In genomic region chr5:143372818-143373217, GRCm38 (mm10) we compare ENCODE assay signal across 8 mouse cellular contexts. TPM values are rescaled to one million over a fixed set of nuclear protein-coding genes. Genes with fewer than 3 reads are reported as not detected.
DNase-seq lines count a peak whose midpoint lies in the region; ATAC-seq lines count a peak whose summit lies in the region.

No protein-coding gene starts in this region.

- no peak for ATAC-seq in lung, embryonic 15.5 days (ENCODE audit: borderline replicate concordance, extremely low read depth, low FRiP score, low TSS enrichment)
- ATAC-seq in forebrain, embryonic 16.5 days = 0 out of 2 replicates have a peak, but pooled peaks have one; percentile 6
- ATAC-seq in limb, embryonic 15.5 days (ENCODE audit: insufficient number of reproducible peaks, low FRiP score, low TSS enrichment, low read depth) = no peak
- no peak for ATAC-seq in stomach, embryonic 16.5 days (ENCODE audit: insufficient read depth, low FRiP score)

- DNase-seq in adrenal gland, adult 2 months = peak; percentile 42
- no peak for DNase-seq in adrenal gland, adult 8-10 months
- no peak for DNase-seq in lung, postnatal 4 days
- no peak for DNase-seq in gastrocnemius, postnatal 36 days

- H3K9me3 ChIP-seq in lung, embryonic 15.5 days = no peaks in the 10 kb centered on the region
- no peaks in the 10 kb centered on the region for H3K9me3 ChIP-seq in forebrain, embryonic 16.5 days (ENCODE audit: control insufficient read depth, low read length)
- H3K9me3 ChIP-seq in limb, embryonic 15.5 days = no peaks in the 10 kb centered on the region
- no peaks in the 10 kb centered on the region for H3K9me3 ChIP-seq in stomach, embryonic 16.5 days (replicated peaks; ENCODE audit: control insufficient read depth, low read length)

- no peak overlapping the region for H3K27ac ChIP-seq in lung, embryonic 15.5 days
- no peak overlapping the region for H3K27ac ChIP-seq in forebrain, embryonic 16.5 days (ENCODE audit: low read length)
- H3K27ac ChIP-seq in limb, embryonic 15.5 days = no peak overlapping the region
- no peak overlapping the region for H3K27ac ChIP-seq in stomach, embryonic 16.5 days (ENCODE audit: low read length)

- peaks cover 80% of the 10 kb centered on the region for H3K27me3 ChIP-seq in lung, embryonic 15.5 days
- H3K27me3 ChIP-seq in forebrain, embryonic 16.5 days (replicated peaks; ENCODE audit: control insufficient read depth, insufficient read depth, low read length) = peaks cover 52% of the 10 kb centered on the region
- H3K27me3 ChIP-seq in limb, embryonic 15.5 days = peaks cover 86% of the 10 kb centered on the region
- H3K27me3 ChIP-seq in stomach, embryonic 16.5 days (ENCODE audit: control insufficient read depth, insufficient read depth, low read length) = peaks cover 63% of the 10 kb centered on the region

- 0 out of 2 replicates have a peak overlapping the region, but pooled peaks have one; percentile 27 for H3K9ac ChIP-seq in lung, embryonic 15.5 days
- H3K9ac ChIP-seq in forebrain, embryonic 16.5 days (replicated peaks; ENCODE audit: low read depth, low read length) = peak overlapping the region; percentile 44
- 0 out of 2 replicates have a peak overlapping the region, but pooled peaks have one; percentile 3 for H3K9ac ChIP-seq in limb, embryonic 15.5 days
- peak overlapping the region; percentile 54; the same call in 1 of the 2 replicates for H3K9ac ChIP-seq in stomach, embryonic 16.5 days (ENCODE audit: low read length)

- peaks cover 14% of the 10 kb centered on the region for H3K4me1 ChIP-seq in lung, embryonic 15.5 days
- H3K4me1 ChIP-seq in forebrain, embryonic 16.5 days (replicated peaks; ENCODE audit: control insufficient read depth, insufficient read depth, low read length) = peaks cover 34% of the 10 kb centered on the region
- H3K4me1 ChIP-seq in limb, embryonic 15.5 days = peaks cover 13% of the 10 kb centered on the region
- peaks cover 5% of the 10 kb centered on the region; the same call in 1 of the 2 replicates for H3K4me1 ChIP-seq in stomach, embryonic 16.5 days (ENCODE audit: control insufficient read depth, insufficient read depth, low read length)

- H3K4me3 ChIP-seq in lung, embryonic 15.5 days = peak overlapping the region; percentile 32
- peak overlapping the region; percentile 37 for H3K4me3 ChIP-seq in forebrain, embryonic 16.5 days (replicated peaks; ENCODE audit: low read length)
- H3K4me3 ChIP-seq in limb, embryonic 15.5 days = peak overlapping the region; percentile 37
- H3K4me3 ChIP-seq in stomach, embryonic 16.5 days (replicated peaks; ENCODE audit: low read length) = peak overlapping the region; percentile 42

- no peaks in the 10 kb centered on the region for H3K36me3 ChIP-seq in lung, embryonic 15.5 days
- H3K36me3 ChIP-seq in forebrain, embryonic 16.5 days (ENCODE audit: control insufficient read depth, insufficient read depth) = no peaks in the 10 kb centered on the region
- no peaks in the 10 kb centered on the region for H3K36me3 ChIP-seq in limb, embryonic 15.5 days
- no peaks in the 10 kb centered on the region for H3K36me3 ChIP-seq in stomach, embryonic 16.5 days (ENCODE audit: control insufficient read depth, insufficient read depth, low read length)

- intact Hi-C loops in gastrocnemius, postnatal 36 days (cut with DNase I) = loop anchor here (5.0 kb wide), 1 partner anchor 49 kb away; no protein-coding TSS in a partner anchor

- under 1% methylated on average over 35 of the region's 35 CpGs for WGBS in lung, embryonic 15.5 days
- 1% methylated on average over 35 of the region's 35 CpGs for WGBS in forebrain, embryonic 16.5 days
- 1% methylated on average over 35 of the region's 35 CpGs for WGBS in limb, embryonic 15.5 days
- WGBS in stomach, embryonic 16.5 days = 2% methylated on average over 35 of the region's 35 CpGs

- peak overlapping the region; percentile 69 for H3K4me2 ChIP-seq in lung, embryonic 15.5 days
- peak overlapping the region; percentile 53 for H3K4me2 ChIP-seq in forebrain, embryonic 16.5 days (ENCODE audit: low read length)
- H3K4me2 ChIP-seq in limb, embryonic 15.5 days = peak overlapping the region; percentile 67
- peak overlapping the region; percentile 62 for H3K4me2 ChIP-seq in stomach, embryonic 16.5 days (ENCODE audit: low read depth, low read length)

RNA-seq across cellular contexts. Expression of gene Grid2ip, which starts 15.7 kb away (rescaled TPM):
- under 1 TPM; 0.24 to 0.29 TPM for total RNA-seq in adrenal gland, adult 2 months (2021)
- polyA plus RNA-seq in adrenal gland, adult 2 months (2012; rRNA removed) = 0.40 and 1.1 TPM in 2 replicates
- 1 to 10 TPM in 1 of 4 experiments, under 1 TPM in 3; 0.61 to 1.2 (median 0.91) TPM for total RNA-seq in adrenal gland, adult 8-10 months (2022)
- 0.04 and 0.07 TPM in 2 replicates for polyA plus RNA-seq in lung, embryonic 15.5 days (2015; fragmentation: Nextera tagmentation; extraction: Ambion mirVana)
- 0.36 and 1.0 TPM in 2 replicates for polyA plus RNA-seq in forebrain, embryonic 16.5 days (2015; fragmentation: Nextera tagmentation; extraction: Ambion mirVana)
- polyA plus RNA-seq in limb, embryonic 15.5 days (2015; fragmentation: Nextera tagmentation; extraction: Ambion mirVana) = 0.68 and 1.1 TPM in 2 replicates
- 2.9 and 4.5 TPM in 2 replicates for polyA plus RNA-seq in stomach, embryonic 16.5 days (2015; fragmentation: Nextera tagmentation; extraction: Ambion mirVana)
- not detected for total RNA-seq in gastrocnemius, postnatal 36 days (2021)

RNA-seq across cellular contexts. Expression of gene Kdelr2, which starts 30.8 kb away (rescaled TPM):
- 100 to 1,000 TPM in 1 of 2 experiments, 10 to 100 TPM in 1; 96.0 to 107 TPM for total RNA-seq in adrenal gland, adult 2 months (2021)
- 101 and 109 TPM in 2 replicates for polyA plus RNA-seq in adrenal gland, adult 2 months (2012; rRNA removed)
- total RNA-seq in adrenal gland, adult 8-10 months (2022) = 100 to 1,000 TPM in 3 of 4 experiments, 10 to 100 TPM in 1; 97.5 to 115 (median 101) TPM
- 329 and 337 TPM in 2 replicates for polyA plus RNA-seq in lung, embryonic 15.5 days (2015; fragmentation: Nextera tagmentation; extraction: Ambion mirVana)
- 124 and 142 TPM in 2 replicates for polyA plus RNA-seq in forebrain, embryonic 16.5 days (2015; fragmentation: Nextera tagmentation; extraction: Ambion mirVana)
- polyA plus RNA-seq in limb, embryonic 15.5 days (2015; fragmentation: Nextera tagmentation; extraction: Ambion mirVana) = 492 and 501 TPM in 2 replicates
- 364 and 376 TPM in 2 replicates for polyA plus RNA-seq in stomach, embryonic 16.5 days (2015; fragmentation: Nextera tagmentation; extraction: Ambion mirVana)
- total RNA-seq in gastrocnemius, postnatal 36 days (2021) = 10 to 100 TPM; 29.6 to 33.2 TPM

RNA-seq across cellular contexts. Expression of gene Zdhhc4, which starts 43.8 kb away (rescaled TPM):
- 10 to 100 TPM; 52.8 to 60.8 TPM for total RNA-seq in adrenal gland, adult 2 months (2021)
- 95.2 and 110 TPM in 2 replicates for polyA plus RNA-seq in adrenal gland, adult 2 months (2012; rRNA removed)
- 10 to 100 TPM; 60.3 to 74.8 (median 66.3) TPM for total RNA-seq in adrenal gland, adult 8-10 months (2022)
- 71.9 and 73.0 TPM in 2 replicates for polyA plus RNA-seq in lung, embryonic 15.5 days (2015; fragmentation: Nextera tagmentation; extraction: Ambion mirVana)
- 77.9 and 78.6 TPM in 2 replicates for polyA plus RNA-seq in forebrain, embryonic 16.5 days (2015; fragmentation: Nextera tagmentation; extraction: Ambion mirVana)
- 72.3 and 78.7 TPM in 2 replicates for polyA plus RNA-seq in limb, embryonic 15.5 days (2015; fragmentation: Nextera tagmentation; extraction: Ambion mirVana)
- 63.6 and 71.9 TPM in 2 replicates for polyA plus RNA-seq in stomach, embryonic 16.5 days (2015; fragmentation: Nextera tagmentation; extraction: Ambion mirVana)
- 10 to 100 TPM; 34.1 to 38.2 TPM for total RNA-seq in gastrocnemius, postnatal 36 days (2021)

RNA-seq across cellular contexts. Expression of gene E130309D02Rik, which starts 57.7 kb away (rescaled TPM):
- total RNA-seq in adrenal gland, adult 2 months (2021) = 10 to 100 TPM; 25.6 to 36.4 TPM
- 46.5 and 54.9 TPM in 2 replicates for polyA plus RNA-seq in adrenal gland, adult 2 months (2012; rRNA removed)
- 10 to 100 TPM; 22.1 to 34.5 (median 28.6) TPM for total RNA-seq in adrenal gland, adult 8-10 months (2022)
- polyA plus RNA-seq in lung, embryonic 15.5 days (2015; fragmentation: Nextera tagmentation; extraction: Ambion mirVana) = 38.4 and 40.5 TPM in 2 replicates
- 45.4 and 49.5 TPM in 2 replicates for polyA plus RNA-seq in forebrain, embryonic 16.5 days (2015; fragmentation: Nextera tagmentation; extraction: Ambion mirVana)
- 28.5 and 33.2 TPM in 2 replicates for polyA plus RNA-seq in limb, embryonic 15.5 days (2015; fragmentation: Nextera tagmentation; extraction: Ambion mirVana)
- 24.4 and 26.1 TPM in 2 replicates for polyA plus RNA-seq in stomach, embryonic 16.5 days (2015; fragmentation: Nextera tagmentation; extraction: Ambion mirVana)
- total RNA-seq in gastrocnemius, postnatal 36 days (2021) = 10 to 100 TPM in 1 of 2 experiments, 1 to 10 TPM in 1; 8.9 to 10.3 TPM

Comparison
In these comparisons a context has a peak if more than half of its experiments do, and no peak if none do; other contexts are left out.
1. H3K9ac ChIP-seq: peak in every context shown above with its lines; median percentile 54 in stomach, embryonic 16.5 days; 44 in forebrain, embryonic 16.5 days; 27 in lung, embryonic 15.5 days; 3 in limb, embryonic 15.5 days.